Mouse (Mus musculus) heart, adult 2 months (tissue): ENCODE measurements around the gene Ntrk2. TPM values are rescaled to one million over a fixed set of nuclear protein-coding genes. Genes with fewer than 3 reads are reported as not detected.

ENCODE experiments used
- DNase-seq, 2 experiments: peaks; one replicate each; pipeline ENCODE4 v3.0.0; 2021
- H3K27ac ChIP-seq: fragments of 200-600 bp; 2 replicates; pipeline ENCODE4 v1.8.1; 2022
- H3K27me3 ChIP-seq: fragments of 200-500 bp; 2 replicates; pipeline ENCODE4 v1.6.1; 2012; ENCODE audit warnings: mild to moderate bottlenecking, low read length, inconsistent platforms, mixed read lengths; ENCODE audit not compliant: control insufficient read depth, insufficient read depth
- H3K36me3 ChIP-seq: fragments of 200-500 bp; 2 replicates; pipeline ENCODE4 v1.6.1; 2012; ENCODE audit warnings: low read length, inconsistent platforms; ENCODE audit not compliant: control insufficient read depth, insufficient read depth
- H3K4me1 ChIP-seq: fragments of 200-500 bp; 2 replicates; pipeline ENCODE4 v1.6.1; 2011; ENCODE audit warnings: low read length; ENCODE audit not compliant: control insufficient read depth, insufficient read depth
- H3K4me3 ChIP-seq: fragments of 200-600 bp; 2 replicates; pipeline ENCODE4 v1.8.1; 2022
- H3K79me2 ChIP-seq: fragments of 200-500 bp; replicated peaks from 2 replicates; pipeline ENCODE4 v1.6.1; 2012; ENCODE audit warnings: mild to moderate bottlenecking, inconsistent platforms, low read length, moderate library complexity, mixed read lengths; ENCODE audit not compliant: control insufficient read depth, insufficient read depth
- H3K9ac ChIP-seq: fragments of 200-500 bp; 2 replicates; pipeline ENCODE4 v1.6.1; 2012; ENCODE audit warnings: low read depth, mild to moderate bottlenecking, control low read depth, inconsistent platforms, low read length, mixed read lengths
- CTCF ChIP-seq: fragments of 200-600 bp; IDR thresholded peaks from 2 replicates; pipeline ENCODE4 v1.8.1; 2022; ENCODE audit warnings: antibody characterized with exemption, mild to moderate bottlenecking, moderate library complexity
- EP300 ChIP-seq: fragments of 200-500 bp; IDR thresholded peaks from 2 replicates; pipeline ENCODE4 v1.6.1; 2011; ENCODE audit warnings: low read depth, low read length, control low read depth; ENCODE audit not compliant: insufficient read depth
- POLR2A ChIP-seq: fragments of 200-500 bp; IDR thresholded peaks from 2 replicates; pipeline ENCODE4 v1.6.1; 2011; ENCODE audit warnings: mild to moderate bottlenecking, low read depth, low read length, control low read depth; ENCODE audit not compliant: insufficient read depth
- WGBS: fragments of 180-500 bp; shearing (Covaris S2); methylation state at CpG from one replicate; pipeline ENCODE4 v1.1.7; 2018; 5-methylcytosine and 5-hydroxymethylcytosine counted together
- intact Hi-C: fragments of 180-260 bp; cut with DNase I; formaldehyde crosslinking; loops from one replicate; pipeline ENCODE4 v1.15.1; 2025
- polyA plus RNA-seq: library from polyadenylated mRNA; depleted of rRNA; stranded (reverse); fragments of >200 nt; gene quantifications from 2 replicates; pipeline ENCODE4 v1.2.3, GENCODE M21; 2012
- total RNA-seq, 2 experiments: library from RNA; stranded (reverse); gene quantifications; 2 replicates each; pipeline ENCODE4 v1.2.3; 2021

Gene Ntrk2
- total and polyA plus RNA-seq, 3 experiments, result 0.91 to 4.6 (median 1.8) TPM

- no peak for DNase-seq
- Histone ChIP-seq H3K4me3 (no peak overlapping the region), H3K9ac (no peak overlapping the region), H3K4me1 (no peaks in the 10 kb centered on the region), H3K27ac (no peak overlapping the region), H3K27me3 (no peaks in the 10 kb centered on the region), H3K79me2 (no peaks in the 10 kb centered on the region), H3K36me3 (no peaks in the 10 kb centered on the region)
- intact Hi-C loops, result no loop called here
- WGBS, result 85% methylated on average over 15 of the region's 15 CpGs
- no peak for TF ChIP-seq CTCF
Measured at GRCm38 (mm10) chr13:58922174-58922573, 115.8 kb downstream of the Ntrk2 start.

- no peaks in the 10 kb centered on the region for H3K27me3 ChIP-seq
- DNase-seq, result no peak
- no peak overlapping the region for H3K27ac ChIP-seq
- TF ChIP-seq POLR2A, result no peak
- TF ChIP-seq CTCF, result no peak
- TF ChIP-seq EP300, result no peak
- H3K4me1 ChIP-seq, result no peaks in the 10 kb centered on the region
- no peak overlapping the region for H3K9ac ChIP-seq
- no peaks in the 10 kb centered on the region for H3K36me3 ChIP-seq
- intact Hi-C loops, result no loop called here
- H3K4me3 ChIP-seq, result no peak overlapping the region
- no peaks in the 10 kb centered on the region for H3K79me2 ChIP-seq
- 77% methylated on average over 7 of the region's 7 CpGs for WGBS
Measured at GRCm38 (mm10) chr13:58923496-58923895, 117.1 kb downstream of the Ntrk2 start.

GRCm38 (mm10) chr13:58924486-58924885, 118.1 kb downstream of the Ntrk2 start:
- no peak for DNase-seq
- Histone ChIP-seq H3K9ac (no peak overlapping the region), H3K4me1 (no peaks in the 10 kb centered on the region), H3K27me3 (no peaks in the 10 kb centered on the region), H3K4me3 (no peak overlapping the region), H3K27ac (no peak overlapping the region), H3K36me3 (no peaks in the 10 kb centered on the region), H3K79me2 (no peaks in the 10 kb centered on the region)
- 52% methylated on average over 3 of the region's 3 CpGs for WGBS
- TF ChIP-seq EP300 (no peak), POLR2A (no peak), CTCF (no peak)
- intact Hi-C loops, result no loop called here

GRCm38 (mm10) chr13:58927186-58927585, 120.8 kb downstream of the Ntrk2 start:
- H3K4me3 ChIP-seq, result no peak overlapping the region
- intact Hi-C loops, result no loop called here
- H3K27me3 ChIP-seq, result no peaks in the 10 kb centered on the region
- peaks cover 3% of the 10 kb centered on the region for H3K4me1 ChIP-seq
- H3K79me2 ChIP-seq, result no peaks in the 10 kb centered on the region
- H3K9ac ChIP-seq, result no peak overlapping the region
- H3K27ac ChIP-seq, result no peak overlapping the region
- TF ChIP-seq CTCF (no peak), POLR2A (no peak), EP300 (no peak)
- no peaks in the 10 kb centered on the region for H3K36me3 ChIP-seq
- 85% methylated on average over 3 of the region's 3 CpGs for WGBS
- DNase-seq, result peak in 1 of 2 experiments; percentile 16

- peak; percentile 10 to 24 for DNase-seq
Measured at GRCm38 (mm10) chr13:58927656-58928226, 121.4 kb downstream of the Ntrk2 start.

GRCm38 (mm10) chr13:58928668-58929436, 122.5 kb downstream of the Ntrk2 start:
- intact Hi-C loops, result no loop called here
- peaks cover 3% of the 10 kb centered on the region for H3K4me1 ChIP-seq
- 86% methylated on average over 15 of the region's 15 CpGs for WGBS
- H3K79me2 ChIP-seq, result no peaks in the 10 kb centered on the region
- no peak overlapping the region for H3K4me3 ChIP-seq
- no peak for DNase-seq
- TF ChIP-seq CTCF (no peak), EP300 (no peak), POLR2A (no peak)
- no peak overlapping the region for H3K9ac ChIP-seq
- no peaks in the 10 kb centered on the region for H3K27me3 ChIP-seq
- no peaks in the 10 kb centered on the region for H3K36me3 ChIP-seq
- H3K27ac ChIP-seq, result no peak overlapping the region

More at GRCm38 (mm10) chr13:58927656-58928226, 121.4 kb downstream of the Ntrk2 start:
- H3K9ac ChIP-seq, result no peak overlapping the region
- H3K4me1 ChIP-seq, result peaks cover 3% of the 10 kb centered on the region
- no peaks in the 10 kb centered on the region for H3K27me3 ChIP-seq
- TF ChIP-seq EP300, result no peak
- TF ChIP-seq POLR2A, result no peak
- TF ChIP-seq CTCF, result no peak
- no peak overlapping the region for H3K4me3 ChIP-seq
- no peak overlapping the region for H3K27ac ChIP-seq
- intact Hi-C loops, result no loop called here
- H3K36me3 ChIP-seq, result no peaks in the 10 kb centered on the region
- H3K79me2 ChIP-seq, result no peaks in the 10 kb centered on the region
- 73% methylated on average over 16 of the region's 16 CpGs for WGBS
